Mouse (Mus musculus): ENCODE results near the gene Gadd45a.

Gadd45a gene

GRCm38 (mm10) chr6:67036837-67037628 lies at the start of gene Gadd45a:
Gene Gadd45a, minus strand, starts transcription at chr6:67037457.
- peak; percentile 87 for DNase-seq (ENCODE audit: low spot score)

GRCm38 (mm10) chr6:67085850-67086437 lies 48.7 kb upstream of the Gadd45a start:
- DNase-seq (ENCODE audit: low spot score): no peak

DNA sequence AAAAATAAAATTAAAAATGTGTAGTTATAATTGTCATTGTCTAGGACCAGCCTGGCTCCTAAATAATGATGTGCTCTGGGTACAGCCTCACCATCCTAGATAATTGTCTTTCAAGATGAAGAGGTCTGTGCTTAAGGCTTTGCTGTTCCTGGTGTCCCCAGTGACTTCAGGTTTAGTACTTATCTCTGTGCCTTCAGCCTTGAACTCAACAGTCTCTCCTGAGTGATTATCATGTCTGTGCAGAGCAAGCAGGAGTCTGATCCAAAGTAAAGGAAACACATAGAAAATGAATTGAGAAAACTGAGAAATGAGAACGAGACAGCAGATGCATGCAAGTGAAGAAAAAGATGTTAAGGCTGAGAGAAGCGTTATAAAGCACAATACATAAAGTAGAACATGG lies 47.2 kb upstream of the Gadd45a start:
- DNase-seq (ENCODE audit: low spot score): no peak

DNA sequence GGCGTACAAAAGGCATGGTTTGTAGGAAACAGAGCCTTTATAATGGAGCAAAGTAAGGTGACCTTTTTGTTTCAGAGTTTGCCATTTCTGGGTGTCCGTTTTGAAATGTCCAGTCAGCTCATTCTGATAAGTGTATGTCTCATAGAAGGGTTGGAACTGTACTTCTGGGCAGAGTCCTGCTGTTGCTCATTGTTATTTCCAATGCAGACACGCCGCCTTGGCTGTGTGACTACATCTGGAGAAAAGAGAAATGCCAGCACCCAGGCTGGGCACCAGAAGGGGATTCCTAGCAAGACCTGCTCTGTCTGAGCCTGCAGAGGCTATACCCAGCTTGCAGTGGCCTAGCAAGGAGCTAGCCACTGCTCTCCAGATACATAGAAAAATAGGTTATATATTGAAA lies 43.9 kb upstream of the Gadd45a start:
- DNase-seq (ENCODE audit: low spot score): no peak

DNA sequence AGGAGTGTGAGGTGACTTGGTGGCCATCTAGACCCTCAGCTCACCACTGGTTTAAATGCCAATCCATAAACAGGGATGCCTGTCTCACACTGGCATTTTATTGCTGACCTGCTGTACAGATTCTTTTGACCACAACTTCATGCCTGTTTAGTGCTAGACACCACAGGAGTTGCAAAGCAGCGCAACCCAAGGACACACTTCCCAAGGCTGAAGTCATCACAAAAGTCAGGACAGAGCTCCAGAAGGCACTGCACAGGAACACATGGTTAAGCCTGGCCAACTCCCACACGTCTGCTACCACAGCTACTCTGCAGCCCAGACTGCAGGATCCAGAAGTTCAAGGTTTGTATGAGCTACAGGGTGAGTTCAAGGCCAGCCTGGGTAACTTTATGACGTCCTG lies 40.8 kb upstream of the Gadd45a start:
- no peak for DNase-seq (ENCODE audit: low spot score)

DNA sequence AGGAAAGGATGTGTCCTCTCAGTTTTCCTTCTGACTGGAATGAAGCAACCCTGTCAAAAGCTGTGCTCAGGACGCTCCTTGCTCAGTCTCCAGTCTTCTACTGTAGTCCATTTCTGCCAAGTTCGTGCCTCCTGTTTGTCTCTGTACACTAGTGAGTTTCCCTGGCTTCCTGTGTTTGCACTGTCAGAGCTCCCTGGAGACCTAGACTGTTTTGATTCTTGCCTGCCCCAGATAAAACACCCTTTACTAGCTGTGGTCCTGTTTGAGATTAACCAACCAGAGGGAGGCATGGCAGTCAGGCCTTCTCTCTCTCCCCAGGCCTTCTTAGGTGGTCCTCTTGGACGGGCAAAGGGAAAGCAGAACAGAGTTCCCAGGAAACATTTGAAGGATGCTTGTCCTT lies 40.2 kb upstream of the Gadd45a start:
- DNase-seq (ENCODE audit: low spot score): no peak

GRCm38 (mm10) chr6:67076348-67076747 lies 39.1 kb upstream of the Gadd45a start:
- no peak for DNase-seq (ENCODE audit: low spot score)

DNA sequence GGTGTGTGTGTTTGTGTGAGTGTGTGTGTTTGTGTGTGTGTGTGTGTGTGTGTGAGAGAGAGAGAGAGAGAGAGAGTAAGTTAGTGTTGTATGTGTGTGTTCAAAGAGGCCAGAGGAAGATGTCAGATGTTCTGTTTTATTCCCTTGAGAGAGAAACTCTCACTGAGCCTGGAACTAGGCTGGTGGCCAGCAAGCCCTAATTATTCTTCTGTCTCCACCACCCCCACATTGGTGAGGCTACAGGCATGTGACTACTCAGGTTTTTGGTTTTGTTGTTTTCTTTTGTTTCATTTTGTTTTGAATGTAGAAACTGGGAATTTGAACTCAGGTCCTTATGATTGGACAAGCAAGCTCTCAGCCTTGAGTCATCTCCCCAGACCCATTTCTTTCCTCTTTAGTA lies 37.6 kb upstream of the Gadd45a start:
- DNase-seq (ENCODE audit: low spot score): no peak

- no peak for DNase-seq (ENCODE audit: low spot score)
Observed at GRCm38 (mm10) chr6:67073929-67074328, 36.7 kb upstream of the Gadd45a start.

DNA sequence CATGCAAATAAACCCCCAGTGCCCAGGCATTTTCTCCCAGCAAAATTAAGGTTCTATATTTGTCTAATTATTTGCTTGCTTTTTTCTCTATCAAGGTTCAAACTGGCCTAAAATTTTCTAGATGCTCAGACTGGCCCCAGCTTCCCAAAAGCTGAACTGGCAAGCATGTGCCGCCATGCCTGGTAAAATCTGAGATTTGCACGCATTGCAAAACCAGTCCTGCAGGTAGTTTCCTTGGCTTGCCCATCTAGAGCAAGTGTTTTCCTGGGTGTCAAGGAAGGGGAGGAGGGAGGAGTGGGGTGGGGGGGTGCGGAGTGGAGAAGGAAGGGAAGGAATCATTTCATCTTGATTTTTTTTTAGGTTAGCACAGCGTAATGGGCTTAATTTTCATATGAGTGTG lies 36.2 kb upstream of the Gadd45a start:
- DNase-seq (ENCODE audit: low spot score): no peak

DNA sequence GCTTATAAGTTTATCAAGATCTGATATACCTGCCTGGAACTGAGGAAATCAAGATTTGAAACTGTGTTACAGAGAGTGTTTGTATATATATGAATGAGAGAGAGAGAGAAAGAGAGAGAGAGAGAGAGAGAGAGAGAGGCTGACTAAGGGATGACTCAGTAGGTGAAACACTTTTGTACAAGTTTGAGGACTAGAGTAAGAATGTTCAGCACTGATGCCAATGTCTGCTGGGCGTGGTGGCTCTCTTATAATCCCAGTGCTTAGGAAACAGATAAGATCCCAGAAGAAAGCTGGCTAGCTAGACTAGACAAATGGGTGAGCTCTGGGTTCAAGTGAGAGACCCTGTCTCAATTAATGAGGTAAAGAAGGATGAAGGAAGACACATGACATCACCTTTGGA lies 34.4 kb upstream of the Gadd45a start:
- no peak for DNase-seq (ENCODE audit: low spot score)

- no peak for DNase-seq (ENCODE audit: low spot score)
Observed at GRCm38 (mm10) chr6:67069800-67070315, 32.6 kb upstream of the Gadd45a start.

DNA sequence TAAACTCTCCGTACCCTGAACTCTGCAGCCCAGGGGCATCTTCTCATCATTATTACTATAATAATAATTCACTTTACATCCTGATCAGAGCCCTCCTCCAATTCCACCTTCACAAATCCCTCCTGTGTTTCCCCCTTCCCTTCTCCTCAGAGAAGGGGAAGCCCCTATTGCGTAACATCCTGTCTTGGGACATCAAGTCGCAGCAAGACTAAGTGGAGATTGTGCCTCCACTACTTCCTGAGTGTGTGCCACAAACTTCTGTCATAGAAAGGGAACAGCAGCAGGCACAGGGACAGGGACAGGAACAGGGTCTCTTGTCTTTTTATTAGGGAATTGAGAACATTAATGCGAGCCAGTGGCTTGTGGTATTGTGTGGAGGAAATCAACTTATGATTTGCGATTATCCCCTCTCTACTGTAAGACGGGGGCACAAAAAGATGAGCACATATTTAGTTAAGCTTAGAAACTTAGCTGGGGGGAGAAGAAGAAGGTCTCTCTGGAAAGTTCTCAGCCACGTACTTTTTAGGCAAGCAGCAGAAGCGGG lies 32.0 kb upstream of the Gadd45a start:
- no peak for DNase-seq (ENCODE audit: low spot score)

- no peak for DNase-seq (ENCODE audit: low spot score)
Observed at GRCm38 (mm10) chr6:67060057-67060456, 22.8 kb upstream of the Gadd45a start.

DNA sequence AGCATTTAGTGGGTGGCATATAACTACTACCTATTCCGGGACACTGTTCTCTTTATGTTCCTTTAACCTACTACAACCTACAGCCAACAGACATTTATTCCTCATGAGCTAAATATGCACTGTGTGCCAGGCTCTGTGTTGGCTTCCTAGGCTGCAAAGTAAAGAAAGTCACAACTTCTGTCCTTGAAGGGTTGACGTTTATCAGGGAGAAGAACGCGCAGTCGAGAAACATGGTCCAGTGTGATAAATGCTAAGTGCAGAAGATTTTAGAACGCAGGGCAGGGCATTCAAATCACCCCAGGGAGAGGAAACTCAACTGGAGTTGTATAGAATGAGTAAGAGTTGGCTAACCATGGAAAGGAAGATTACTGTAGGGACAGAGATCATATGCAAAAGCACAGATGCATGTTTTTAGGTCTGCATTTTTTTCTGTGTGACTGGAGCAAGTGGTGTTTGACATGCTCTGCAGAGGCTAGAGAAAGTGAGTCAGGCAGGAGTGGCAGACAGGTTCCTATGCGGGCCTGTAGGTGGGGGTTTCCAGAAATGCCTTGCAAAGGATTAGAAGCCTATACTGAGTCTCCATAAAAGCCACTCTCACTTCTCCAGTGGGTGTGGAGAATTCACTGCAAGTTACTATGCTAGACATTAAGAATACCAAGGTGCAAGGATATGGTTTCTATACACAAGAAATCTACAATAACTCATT lies 20.9 kb upstream of the Gadd45a start:
- no peak for DNase-seq (ENCODE audit: low spot score)

- DNase-seq (ENCODE audit: low spot score): no peak
Observed at GRCm38 (mm10) chr6:67057574-67057973, 20.3 kb upstream of the Gadd45a start.

- DNase-seq (ENCODE audit: low spot score): no peak
Observed at GRCm38 (mm10) chr6:67056889-67057564, 19.8 kb upstream of the Gadd45a start.

- no peak for DNase-seq (ENCODE audit: low spot score)
Observed at GRCm38 (mm10) chr6:67056108-67056888, 19.0 kb upstream of the Gadd45a start.

- DNase-seq (ENCODE audit: low spot score): no peak
Observed at GRCm38 (mm10) chr6:67050063-67050462, 12.8 kb upstream of the Gadd45a start.

DNA sequence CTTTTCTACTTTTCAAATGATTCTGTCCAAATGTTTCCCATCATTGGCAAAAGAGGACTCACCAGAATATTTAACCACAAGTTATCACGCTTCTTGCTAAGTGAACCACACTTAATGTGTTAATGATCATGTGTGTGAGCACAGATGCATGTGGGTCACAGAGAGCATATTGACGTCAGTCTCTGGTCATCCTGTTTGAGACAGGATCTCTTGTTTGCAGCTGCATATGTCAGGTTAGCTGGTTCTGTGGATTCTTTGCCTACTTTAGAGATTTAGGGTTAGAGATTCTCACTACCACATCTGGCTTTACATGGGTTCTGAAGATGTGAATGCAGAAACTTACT lies 12.4 kb upstream of the Gadd45a start:
- DNase-seq (ENCODE audit: low spot score): no peak
